Mouse (Mus musculus) spleen, postnatal 4 days (tissue): ENCODE measurements around the gene Rfc5.
"Not testable (repeated sequence)": the region's sequence is repeated elsewhere in the genome, so short reads cannot be mapped to it uniquely, and the experiment has no call there.

Experiments used
- DNase-seq, 2 experiments: peaks; one replicate each; pipeline ENCODE4 v3.0.0; 2022; ENCODE audit warnings: low spot score in 2 of 2

Gene Rfc5

GRCm38 (mm10) chr5:117388877-117389276 is at the start of gene Rfc5:
Rfc5 (minus strand) TSS chr5:117389047.
- DNase-seq: peak; percentile 94 to 97

- not testable (repeated sequence) for DNase-seq
These were observed 44.7 kb upstream of the Rfc5 start for GRCm38 (mm10) chr5:117433501-117433900.

GRCm38 (mm10) chr5:117417442-117417841 is 28.6 kb upstream of the Rfc5 start:
- no peak for DNase-seq

GRCm38 (mm10) chr5:117415011-117415912 is 26.4 kb upstream of the Rfc5 start:
- DNase-seq: no peak

GRCm38 (mm10) chr5:117414611-117415010 is 25.8 kb upstream of the Rfc5 start:
- DNase-seq: no peak

GRCm38 (mm10) chr5:117413507-117414501 is 25.0 kb upstream of the Rfc5 start, which contains the start of gene Ksr2:
Ksr2 (plus strand) TSS chr5:117414000.
- DNase-seq: peak in 1 of 2 experiments; percentile 64

GRCm38 (mm10) chr5:117409369-117409768 is 20.5 kb upstream of the Rfc5 start:
- no peak for DNase-seq

GRCm38 (mm10) chr5:117408216-117408615 is 19.4 kb upstream of the Rfc5 start:
- no peak for DNase-seq

GRCm38 (mm10) chr5:117404671-117405070 is 15.8 kb upstream of the Rfc5 start:
- not testable (repeated sequence) for DNase-seq

GRCm38 (mm10) chr5:117403609-117404008 is 14.8 kb upstream of the Rfc5 start:
- no peak for DNase-seq

- DNase-seq: no peak
These were observed 10.4 kb upstream of the Rfc5 start for GRCm38 (mm10) chr5:117399281-117399680.

GRCm38 (mm10) chr5:117398007-117398550 is 9.2 kb upstream of the Rfc5 start:
- no peak for DNase-seq

- DNase-seq: no peak
These were observed 8.5 kb upstream of the Rfc5 start for GRCm38 (mm10) chr5:117397371-117397770.

- DNase-seq: no peak
These were observed 7.8 kb upstream of the Rfc5 start for GRCm38 (mm10) chr5:117396596-117397014.

GRCm38 (mm10) chr5:117395834-117396233 is 7.0 kb upstream of the Rfc5 start:
- DNase-seq: no peak

- DNase-seq: no peak
These were observed 2.0 kb upstream of the Rfc5 start for GRCm38 (mm10) chr5:117390895-117391294.

- DNase-seq: peak; percentile 78 to 89
These were observed 523 bp downstream of the Rfc5 start for GRCm38 (mm10) chr5:117388296-117388751.

GRCm38 (mm10) chr5:117383198-117383597 is 5.6 kb downstream of the Rfc5 start:
- no peak for DNase-seq

- DNase-seq: no peak
These were observed 7.1 kb downstream of the Rfc5 start for GRCm38 (mm10) chr5:117381785-117382184.

GRCm38 (mm10) chr5:117380199-117380598 is 8.6 kb downstream of the Rfc5 start:
- no peak for DNase-seq

GRCm38 (mm10) chr5:117377731-117378130 is 11.1 kb downstream of the Rfc5 start:
- DNase-seq: not testable (repeated sequence)

GRCm38 (mm10) chr5:117376331-117376761 is 12.5 kb downstream of the Rfc5 start:
- DNase-seq: no peak
